Mouse (Mus musculus) cerebellum, adult 2 months (tissue): Measurements from ENCODE around the gene Wdfy4.

Experiments used
- CTCF ChIP-seq: fragments of 200-500 bp; IDR thresholded peaks from 2 replicates; pipeline ENCODE4 v1.5.1; 2011; ENCODE audit warnings: low read depth, mild to moderate bottlenecking, control low read depth, low read length, moderate library complexity, borderline replicate concordance; ENCODE audit not compliant: insufficient read depth
- POLR2A ChIP-seq: fragments of 200-500 bp; IDR thresholded peaks from 2 replicates; pipeline ENCODE4 v1.6.1; 2011; ENCODE audit warnings: low read length, control low read depth, borderline replicate concordance; ENCODE audit not compliant: insufficient read depth

- TF ChIP-seq CTCF, result no peak
- TF ChIP-seq POLR2A, result no peak
These were observed 220.6 kb downstream of the Wdfy4 start for GRCm38 (mm10) chr14:32964742-32965141.
